Mouse (Mus musculus) bone marrow macrophage, adult 2 months (primary cell): Measurements from ENCODE around the gene Tmem98.

Experiments
- CTCF ChIP-seq: IDR thresholded peaks from 2 replicates; pipeline ENCODE4 v1.5.1; 2012; ENCODE audit warnings: low read depth, mild to moderate bottlenecking, low read length, moderate library complexity
- POLR2A ChIP-seq: IDR thresholded peaks from 2 replicates; pipeline ENCODE4 v1.6.1; 2012; ENCODE audit warnings: mild to moderate bottlenecking, low read depth, low read length, borderline replicate concordance

GRCm38 (mm10) chr11:80809993-80810821 lies at the start of gene Tmem98:
- TF ChIP-seq POLR2A (no peak), CTCF (no peak)
